ENCODE assay signal across 7 mouse cellular contexts in genomic region chr10:4037066-4037465, GRCm38 (mm10).
DNase-seq lines count a peak whose midpoint lies in the region; ATAC-seq and TF ChIP-seq lines count a peak whose summit lies in the region.

No protein-coding gene starts in this region.

- H3K36me3 ChIP-seq in hindbrain, postnatal 0 days (ENCODE audit: insufficient read depth, low read length), result no peaks in the 10 kb centered on the region; the same call in 1 of the 2 replicates
- H3K36me3 ChIP-seq in hindbrain, embryonic 11.5 days (ENCODE audit: control insufficient read depth, insufficient read depth, low read length), result no peaks in the 10 kb centered on the region
- H3K36me3 ChIP-seq in liver, embryonic 14.5 days (replicated peaks; ENCODE audit: control insufficient read depth, insufficient read depth, low read depth), result peaks cover 19% of the 10 kb centered on the region

- H3K4me2 ChIP-seq in hindbrain, postnatal 0 days (ENCODE audit: low read depth, low read length), result no peak overlapping the region
- H3K4me2 ChIP-seq in hindbrain, embryonic 11.5 days (replicated peaks; ENCODE audit: low read depth, low read length), result no peak overlapping the region
- H3K4me2 ChIP-seq in liver, embryonic 14.5 days (ENCODE audit: low read depth), result no peak overlapping the region

- H3K27ac ChIP-seq in hindbrain, postnatal 0 days, result no peak overlapping the region
- H3K27ac ChIP-seq in hindbrain, embryonic 11.5 days (ENCODE audit: low read depth, low read length), result no peak overlapping the region
- no peak overlapping the region for H3K27ac ChIP-seq in liver, embryonic 14.5 days

- ATAC-seq in hindbrain, postnatal 0 days, result no peak
- ATAC-seq in hindbrain, embryonic 11.5 days (ENCODE audit: low FRiP score), result no peak
- peak; percentile 5; the same call in 1 of the 2 replicates for ATAC-seq in liver, embryonic 14.5 days (ENCODE audit: insufficient read depth)
- no peak for ATAC-seq in inflammation-experienced regulatory T-cells, adult 6 months

- no peaks in the 10 kb centered on the region for H3K9me3 ChIP-seq in hindbrain, postnatal 0 days (ENCODE audit: low read length)
- no peaks in the 10 kb centered on the region for H3K9me3 ChIP-seq in hindbrain, embryonic 11.5 days (ENCODE audit: control insufficient read depth, low read length)
- H3K9me3 ChIP-seq in liver, embryonic 14.5 days (ENCODE audit: control insufficient read depth, low read length), result no peaks in the 10 kb centered on the region

- 68% methylated on average over 3 of the region's 3 CpGs for WGBS in hindbrain, postnatal 0 days
- WGBS in hindbrain, embryonic 11.5 days, result 81% methylated on average over 3 of the region's 3 CpGs
- 62% methylated on average over 3 of the region's 3 CpGs for WGBS in liver, embryonic 14.5 days (ENCODE audit: insufficient replicate concordance)

- H3K27me3 ChIP-seq in hindbrain, postnatal 0 days (ENCODE audit: insufficient read depth, low read length), result no peaks in the 10 kb centered on the region
- no peaks in the 10 kb centered on the region for H3K27me3 ChIP-seq in hindbrain, embryonic 11.5 days (ENCODE audit: control insufficient read depth, insufficient read depth, low read length)
- no peaks in the 10 kb centered on the region for H3K27me3 ChIP-seq in liver, embryonic 14.5 days (ENCODE audit: control insufficient read depth, insufficient read depth, low read length)

- peak; percentile 52 for TF ChIP-seq CTCF in hindbrain, postnatal 0 days (IDR thresholded peaks at IDR 0.05; ENCODE audit: low read depth)
- TF ChIP-seq CTCF in brain, embryonic 14.5 days (IDR thresholded peaks at IDR 0.05; ENCODE audit: borderline replicate concordance, extremely low read depth, insufficient read depth, insufficient read length), result peak; percentile 31; the same call in 1 of the 2 replicates
- TF ChIP-seq CTCF in liver, embryonic 14.5 days (IDR thresholded peaks at IDR 0.05; ENCODE audit: low read depth), result peak; percentile 23; the same call in 1 of the 2 replicates

- no peak overlapping the region for H3K4me3 ChIP-seq in hindbrain, postnatal 0 days (ENCODE audit: low read length)
- H3K4me3 ChIP-seq in hindbrain, embryonic 11.5 days (ENCODE audit: low read depth, low read length), result no peak overlapping the region
- no peak overlapping the region for H3K4me3 ChIP-seq in liver, embryonic 14.5 days (ENCODE audit: insufficient read depth in 1 of 2, low read depth in 2 of 2, low read length in 2 of 2)

- TF ChIP-seq POLR2A in brain, embryonic 14.5 days (IDR thresholded peaks at IDR 0.05; ENCODE audit: borderline replicate concordance, extremely low read depth, insufficient read depth, insufficient read length, poor library complexity, severe bottlenecking), result no peak

- no peak overlapping the region for H3K9ac ChIP-seq in hindbrain, postnatal 0 days (replicated peaks; ENCODE audit: low read length)
- H3K9ac ChIP-seq in hindbrain, embryonic 11.5 days (ENCODE audit: low read depth, low read length), result no peak overlapping the region
- H3K9ac ChIP-seq in liver, embryonic 14.5 days (replicated peaks), result no peak overlapping the region

- H3K4me1 ChIP-seq in hindbrain, postnatal 0 days (ENCODE audit: insufficient read depth, low read length), result no peaks in the 10 kb centered on the region
- H3K4me1 ChIP-seq in hindbrain, embryonic 11.5 days (replicated peaks; ENCODE audit: control insufficient read depth, insufficient read depth, low read length), result no peaks in the 10 kb centered on the region
- H3K4me1 ChIP-seq in liver, embryonic 14.5 days (replicated peaks; ENCODE audit: control insufficient read depth in 2 of 2, insufficient read depth in 2 of 2, low read length in 1 of 2), result no peaks in the 10 kb centered on the region

- TF ChIP-seq EP300 in liver, embryonic 14.5 days (IDR thresholded peaks at IDR 0.05; ENCODE audit: low read depth), result no peak

- peak; percentile 48 for DNase-seq in hindbrain, postnatal 0 days (ENCODE audit: low spot score)
- no peak for DNase-seq in hindbrain, embryonic 11.5 days (ENCODE audit: low spot score)
- DNase-seq in ES-CJ7 (ENCODE audit: low read depth, low spot score), result peak; percentile 19
- DNase-seq in brain, embryonic 14.5 days (ENCODE audit: low read depth), result peak; percentile 24
- DNase-seq in liver, embryonic 14.5 days (ENCODE audit: low read depth in 3 of 3, low spot score in 3 of 3), result no peak
- no peak for DNase-seq in spleen, adult 12 weeks (ENCODE audit: low spot score)

Comparison
In these comparisons a context has a peak if more than half of its experiments do, and no peak if none do; other contexts are left out.
1. DNase-seq: peak in hindbrain, postnatal 0 days (single experiment), ES-CJ7 (single experiment) and brain, embryonic 14.5 days (single experiment); none in hindbrain, embryonic 11.5 days (single experiment), liver, embryonic 14.5 days (0 of 3) and spleen, adult 12 weeks (single experiment).
2. Peak in every context shown above with its lines, with median percentiles within 50 percentile points of each other: CTCF ChIP-seq.